Mouse (Mus musculus) left cerebral cortex, postnatal 10 days (tissue): ENCODE measurements around the gene Nucks1. TPM values are rescaled to one million over a fixed set of nuclear protein-coding genes. Genes with fewer than 3 reads are reported as not detected.
"Not testable (repeated sequence)": the region's sequence is repeated elsewhere in the genome, so short reads cannot be mapped to it uniquely, and the experiment has no call there.

Experiments
- DNase-seq, 2 experiments: peaks; one replicate each; pipeline ENCODE4 v3.0.0; 2021 to 2022; ENCODE audit warnings: low spot score in 2 of 2, mixed read lengths in 1 of 2; ENCODE audit errors: extremely low spot score in 1 of 2
- intact Hi-C: fragments of 180-260 bp; cut with DNase I; formaldehyde crosslinking; loops from one replicate; pipeline ENCODE4 v1.15.1; 2025
- total RNA-seq, 2 experiments: library from RNA; stranded (reverse); gene quantifications; 2 replicates each; pipeline ENCODE4 v1.2.3; 2021

Gene Nucks1
- total RNA-seq: 100 to 1,000 TPM; 204 to 210 TPM

DNA sequence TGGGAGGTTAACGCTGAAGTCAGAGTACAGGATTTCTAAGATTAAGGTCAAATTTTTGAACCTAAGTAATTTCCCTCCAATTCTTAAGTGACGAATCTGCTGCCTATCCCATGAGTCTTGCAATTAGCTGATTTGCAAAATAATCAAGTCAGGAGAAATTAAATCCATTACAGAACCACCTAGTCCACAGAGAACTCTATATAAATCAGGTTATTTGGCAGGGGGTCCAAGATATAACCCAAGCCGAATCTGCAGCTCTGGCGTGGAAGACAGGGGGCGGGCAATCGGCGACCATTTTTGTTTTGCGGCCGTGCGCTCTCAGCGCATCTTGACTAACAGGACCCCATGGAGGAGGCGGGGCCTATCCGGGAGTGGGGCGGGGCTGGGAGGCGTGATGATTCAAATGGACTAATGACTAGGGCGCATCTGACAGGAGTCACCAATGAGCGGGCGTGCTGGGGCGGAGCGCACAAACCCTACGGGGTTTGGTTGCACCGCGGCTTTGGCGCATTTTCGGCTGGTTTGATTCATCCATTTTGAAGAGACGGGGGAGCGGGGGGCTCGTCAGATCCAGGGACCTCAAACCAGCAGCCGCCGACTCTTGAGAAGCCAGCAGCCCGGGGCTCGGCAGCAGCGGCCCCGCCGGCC is at the start of gene Nucks1:
Gene Nucks1, plus strand, starts transcription at position 534 of the 648 bp plus-strand sequence.
- intact Hi-C loops: no loop called here
- peak; percentile 99 to 100 for DNase-seq

DNA sequence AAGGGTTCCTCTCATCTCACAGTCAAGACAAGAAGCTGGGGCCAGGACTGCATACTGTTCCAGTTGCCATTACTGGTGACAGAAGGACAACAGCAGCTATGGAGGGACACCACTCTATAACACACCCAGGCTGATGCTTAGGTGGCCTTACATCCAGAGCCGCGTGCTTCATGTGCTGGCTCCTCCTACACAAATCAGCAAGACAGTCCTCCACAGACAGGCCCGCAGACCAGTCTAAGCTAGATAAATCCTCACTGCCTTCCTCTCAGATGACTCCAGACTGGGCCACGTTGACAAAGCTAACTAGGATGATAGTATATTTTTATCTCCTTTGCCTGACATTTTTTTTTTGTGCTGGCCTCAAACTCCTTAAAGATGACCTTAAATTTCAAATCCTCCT is 48.5 kb upstream of the Nucks1 start:
- intact Hi-C loops: no loop called here
- no peak for DNase-seq

DNA sequence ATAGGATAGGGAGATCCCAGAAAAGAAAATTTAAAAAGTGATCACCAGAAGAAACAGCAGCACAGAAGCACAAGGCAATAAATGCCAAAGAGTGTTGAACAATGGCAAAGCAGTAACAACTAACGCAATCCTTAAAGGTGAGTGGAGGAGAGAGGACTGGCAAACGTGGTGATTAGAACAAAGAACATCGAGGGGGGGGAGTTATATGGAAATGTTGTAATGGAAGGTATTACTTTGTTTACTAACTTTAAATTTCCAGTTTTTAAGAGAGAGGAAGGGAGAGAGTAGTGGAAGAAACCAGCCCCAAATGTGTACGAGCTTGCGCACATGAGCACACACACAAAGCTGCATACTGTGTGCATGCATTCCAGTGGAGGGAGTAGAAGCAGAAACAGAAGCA is 44.7 kb upstream of the Nucks1 start:
- DNase-seq: no peak
- intact Hi-C loops: no loop called here

DNA sequence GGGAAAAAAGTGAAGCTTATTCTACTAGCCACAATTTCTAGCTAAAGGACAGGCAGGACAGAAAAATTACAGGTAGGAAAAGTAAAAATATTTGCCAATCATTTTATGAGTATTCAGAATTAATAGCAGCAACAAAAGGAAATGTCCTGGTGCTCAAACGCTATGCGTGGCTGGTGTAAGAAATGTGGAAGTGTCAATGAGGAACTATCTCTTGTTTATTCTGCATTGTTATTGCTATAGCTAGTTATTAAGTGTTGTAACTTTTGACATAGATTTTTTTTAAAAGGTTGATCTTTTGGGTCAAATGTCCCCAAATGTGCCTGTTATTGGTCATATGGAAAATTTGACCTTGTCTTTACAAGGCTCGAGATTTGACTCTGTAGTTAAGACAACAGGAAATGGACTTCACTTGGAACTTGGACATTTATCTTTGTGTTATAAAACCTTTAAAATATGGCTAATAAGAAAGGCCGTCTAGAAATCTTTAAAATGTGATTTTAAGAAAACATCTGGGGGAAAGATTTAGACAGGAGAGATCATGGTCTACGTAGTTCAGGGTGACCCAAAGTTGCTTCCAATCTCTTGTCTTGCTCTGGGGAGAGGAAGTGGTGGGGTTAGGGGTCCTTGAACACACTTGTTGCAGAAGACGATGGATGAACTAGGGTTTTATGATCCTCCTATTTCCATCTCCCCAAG is 43.9 kb upstream of the Nucks1 start:
- no peak for DNase-seq
- intact Hi-C loops: no loop called here

DNA sequence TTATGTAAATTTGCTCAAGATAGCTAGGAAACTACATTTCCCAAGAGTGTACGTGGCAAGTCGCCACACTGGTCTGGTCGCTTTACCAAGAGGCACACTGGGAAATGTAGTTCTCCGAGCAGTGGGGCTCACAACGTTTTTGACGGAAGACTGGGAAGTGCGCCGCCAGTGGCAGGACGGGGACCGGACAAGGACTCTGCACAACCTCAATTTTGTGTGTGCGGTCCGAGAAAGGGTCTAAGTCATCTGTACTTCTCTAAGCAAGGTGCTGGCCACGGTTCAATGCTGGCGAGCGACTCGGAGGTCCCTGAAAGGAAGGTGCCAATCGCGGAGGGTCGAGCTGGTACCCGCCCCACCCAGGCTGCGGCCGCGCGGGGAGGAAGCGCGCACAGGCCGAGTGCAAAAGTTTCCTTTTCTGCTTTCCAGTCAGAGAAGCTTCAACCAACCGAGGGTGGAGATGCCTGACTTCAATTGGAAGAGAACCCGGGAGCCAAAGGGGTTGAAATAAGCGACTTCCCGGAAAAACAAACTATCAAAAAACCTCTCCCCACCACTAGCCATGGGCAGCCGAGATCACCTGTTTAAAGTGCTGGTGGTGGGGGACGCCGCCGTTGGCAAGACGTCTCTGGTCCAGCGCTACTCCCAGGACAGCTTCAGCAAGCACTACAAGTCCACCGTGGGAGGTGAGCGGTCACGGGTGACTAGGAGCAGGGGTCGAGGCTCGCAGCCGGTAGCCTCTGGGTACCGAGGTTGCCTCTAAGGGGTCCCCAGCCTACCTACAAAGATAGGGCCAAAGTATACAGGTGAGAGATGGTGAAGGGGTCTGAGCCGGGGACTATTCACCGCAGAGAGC is 43.0 kb upstream of the Nucks1 start, which contains the start of gene Rab29:
Gene Rab29, plus strand, starts transcription at position 132 of the 853 bp plus-strand sequence.
- peak; percentile 92 to 94 for DNase-seq
- intact Hi-C loops: no loop called here

DNA sequence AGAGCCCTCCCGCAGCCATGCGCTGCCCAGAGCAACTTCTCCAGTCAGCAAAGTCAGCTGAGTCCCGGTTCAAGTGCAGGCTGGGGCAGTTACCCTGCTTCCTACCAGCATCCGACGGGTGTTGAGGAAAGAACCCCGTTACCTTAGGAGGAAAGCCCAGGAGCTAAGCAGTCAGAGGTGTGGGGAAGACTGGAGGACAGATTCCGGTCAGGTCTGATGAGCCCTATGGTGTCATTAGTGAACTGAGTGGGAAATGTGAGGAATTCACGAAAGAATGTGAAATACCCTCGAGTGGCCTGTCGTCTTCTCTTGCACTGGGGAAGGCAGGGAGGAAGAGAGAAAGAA is 42.4 kb upstream of the Nucks1 start:
- intact Hi-C loops: no loop called here
- no peak for DNase-seq

DNA sequence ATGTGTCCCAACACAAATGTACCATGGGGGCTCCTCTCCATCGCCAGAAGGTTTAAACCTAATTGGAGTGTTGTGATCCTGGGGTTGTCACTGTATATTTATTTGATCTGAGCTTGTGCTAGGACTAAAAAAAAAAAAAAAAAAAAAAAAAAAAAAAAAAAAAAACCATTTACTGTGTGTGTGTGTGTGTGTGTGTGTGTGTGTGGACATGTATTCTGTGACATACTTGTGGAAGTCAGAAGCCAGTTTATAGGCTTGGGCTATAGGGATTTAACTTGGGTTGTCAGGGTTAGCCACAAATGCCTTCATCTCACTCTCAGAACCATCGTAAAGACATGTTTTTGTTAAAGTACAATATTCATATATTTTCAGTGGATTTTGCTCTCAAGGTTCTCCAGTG is 40.8 kb upstream of the Nucks1 start:
- intact Hi-C loops: no loop called here
- no peak for DNase-seq

DNA sequence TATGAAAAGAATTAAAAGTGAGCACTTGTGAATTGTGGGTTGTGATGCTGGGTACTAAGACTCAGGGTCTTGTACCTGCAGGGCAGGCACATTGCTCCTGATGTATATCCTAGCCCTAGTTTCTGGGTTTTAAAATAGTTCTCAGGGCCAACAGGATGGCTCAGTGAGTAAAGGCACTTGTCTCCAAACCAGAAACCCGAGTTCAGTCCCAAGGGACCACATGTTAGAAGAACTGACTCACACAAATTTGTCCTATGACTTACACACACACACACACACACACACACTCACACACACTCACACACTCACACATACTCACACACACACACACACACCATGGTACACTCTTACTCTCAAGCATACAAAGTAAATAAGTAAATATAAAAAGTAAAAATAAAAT is 37.5 kb upstream of the Nucks1 start:
- intact Hi-C loops: no loop called here
- no peak for DNase-seq

DNA sequence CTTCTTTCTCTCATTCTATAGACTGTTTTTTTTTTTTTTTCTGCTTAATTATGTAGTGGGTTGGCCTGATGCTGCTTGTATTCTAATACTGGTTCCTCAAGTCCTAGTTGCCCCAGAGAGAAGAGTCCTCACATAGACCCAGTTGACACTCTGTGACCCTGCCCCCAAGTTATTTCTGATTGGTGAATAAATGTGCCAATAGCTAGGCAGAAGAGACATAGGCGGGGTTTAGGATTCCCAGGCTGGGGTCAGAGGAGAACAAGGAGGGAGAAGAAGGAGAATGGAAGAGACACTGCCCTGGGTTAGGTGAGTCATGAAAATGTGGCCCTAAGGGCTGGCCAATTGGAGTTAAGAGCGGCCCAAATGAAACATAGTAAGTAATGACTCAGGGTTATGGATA is 30.5 kb upstream of the Nucks1 start:
- no peak for DNase-seq
- intact Hi-C loops: no loop called here

DNA sequence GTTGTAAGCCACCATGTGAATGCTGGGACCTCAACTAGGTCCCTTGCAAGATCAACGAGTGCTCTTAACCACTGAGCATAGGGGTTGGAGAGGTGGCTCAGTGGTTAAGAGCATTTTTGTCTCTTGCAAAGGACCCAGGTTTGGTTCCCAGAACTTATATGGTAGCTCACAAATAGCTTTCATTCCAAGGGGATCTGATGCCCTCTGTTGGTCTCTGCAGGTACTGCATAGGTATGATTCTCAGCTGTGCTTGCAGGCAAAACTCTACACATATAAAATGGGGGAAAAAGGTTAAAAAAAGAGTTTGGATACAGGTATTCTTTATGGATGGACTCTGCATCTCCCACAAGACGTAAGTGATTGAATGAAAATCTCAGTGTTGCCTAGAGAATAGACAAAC is 27.5 kb upstream of the Nucks1 start:
- DNase-seq: no peak
- intact Hi-C loops: no loop called here

DNA sequence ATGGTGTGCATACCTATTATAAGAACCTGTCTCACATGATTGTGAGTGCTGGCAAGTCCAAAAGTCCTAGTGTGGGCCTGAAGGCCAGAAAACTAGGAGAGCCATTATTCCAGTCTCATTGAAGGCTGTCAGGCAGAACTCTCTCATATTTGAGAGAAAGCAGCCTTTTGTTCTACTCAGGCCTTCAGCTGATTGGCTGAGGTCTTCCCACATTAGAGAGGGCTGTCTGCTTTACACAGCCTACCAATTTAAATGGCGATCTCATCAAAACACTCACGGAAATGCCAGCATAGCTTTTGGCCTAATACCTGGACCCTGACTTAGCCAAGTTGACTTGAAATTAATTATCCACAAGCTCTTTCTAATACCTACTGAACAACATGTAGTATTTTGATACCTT is 24.2 kb upstream of the Nucks1 start:
- intact Hi-C loops: no loop called here
- DNase-seq: no peak

DNA sequence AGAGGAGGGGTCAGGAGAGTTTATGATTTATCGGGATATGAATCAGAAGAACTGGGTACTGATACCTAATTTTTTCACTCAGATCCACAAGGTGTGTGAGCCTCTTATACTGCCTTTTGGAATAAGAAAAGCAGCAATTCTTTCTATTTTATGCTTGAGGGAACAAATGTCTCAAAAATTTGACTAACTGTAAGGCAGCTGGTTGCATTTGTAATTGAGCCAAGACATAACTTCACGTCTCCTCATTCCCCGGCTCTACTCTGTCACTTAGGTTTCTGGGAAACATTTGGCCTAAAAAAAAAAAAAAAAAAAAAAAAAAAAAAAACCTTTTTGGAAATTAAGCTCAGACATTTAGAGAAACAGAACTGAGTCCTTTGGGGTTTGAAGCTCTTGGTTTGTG is 23.7 kb upstream of the Nucks1 start:
- intact Hi-C loops: no loop called here
- DNase-seq: no peak

DNA sequence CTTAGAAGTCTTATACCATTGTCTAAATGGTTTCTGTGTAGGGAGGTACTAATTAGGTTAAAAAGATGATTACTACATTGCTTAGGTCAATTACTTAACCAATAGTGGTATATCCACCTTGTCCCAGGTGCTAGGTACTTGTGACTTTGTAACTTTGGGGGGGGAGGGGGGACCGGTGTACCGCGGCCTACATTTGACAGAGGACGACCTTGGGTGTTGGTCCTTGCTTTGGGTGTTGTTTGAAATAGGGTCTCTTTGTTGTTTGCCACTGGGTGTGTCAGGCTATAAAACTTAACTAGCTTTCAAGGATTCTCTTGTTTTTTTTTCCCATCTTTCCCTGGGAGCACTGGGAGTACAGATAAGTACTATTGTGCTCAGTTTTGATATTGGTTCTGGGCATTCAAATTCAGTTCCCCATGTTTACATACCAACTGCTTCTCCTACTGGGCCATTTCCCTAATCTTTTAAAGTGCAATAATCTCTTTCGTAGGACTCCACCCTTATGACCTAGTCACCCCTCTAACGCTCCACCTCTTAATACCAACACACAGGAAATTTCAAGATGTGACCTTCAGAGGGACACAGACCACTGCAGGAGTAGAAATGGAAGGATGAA is 20.2 kb upstream of the Nucks1 start:
- intact Hi-C loops: no loop called here
- no peak for DNase-seq

DNA sequence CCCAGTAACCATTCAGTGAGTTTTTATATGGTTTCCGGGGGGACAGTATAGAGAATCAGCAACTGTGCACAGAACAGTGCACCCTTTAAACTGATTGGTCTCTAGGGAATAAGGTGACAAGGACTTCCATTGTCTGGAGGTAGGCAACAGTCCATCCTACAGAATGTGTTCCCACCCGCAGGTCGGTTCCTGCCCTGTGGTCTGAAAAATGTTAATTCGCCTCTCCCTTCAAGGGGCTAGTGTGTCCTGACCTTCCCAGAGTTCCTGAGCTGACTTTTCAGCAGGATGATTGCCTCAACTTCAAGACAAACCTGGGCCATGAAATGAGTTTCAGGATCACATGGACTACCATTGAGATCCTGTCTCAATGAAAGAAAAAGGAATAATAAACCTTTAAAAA is 18.9 kb upstream of the Nucks1 start:
- DNase-seq: no peak
- intact Hi-C loops: no loop called here

DNA sequence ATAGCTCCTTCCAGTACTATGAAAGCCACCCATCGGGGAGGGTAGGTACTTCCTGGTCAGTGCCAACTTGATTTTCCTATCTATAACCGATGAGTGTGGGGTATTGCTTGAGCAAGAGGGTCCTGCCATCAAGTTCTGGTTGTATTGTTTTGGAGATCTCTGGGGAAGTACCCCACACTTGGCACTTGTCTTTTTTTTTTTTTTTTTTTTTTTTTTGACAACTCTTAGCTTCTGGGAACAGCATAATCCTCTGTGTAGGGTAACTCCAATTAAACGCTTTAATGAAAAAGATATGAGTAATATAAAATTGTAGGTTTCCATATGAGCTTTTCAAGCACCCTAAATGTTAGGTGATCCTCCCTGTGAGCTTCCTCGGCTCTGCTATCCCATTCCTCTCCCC is 7.7 kb upstream of the Nucks1 start:
- intact Hi-C loops: no loop called here

DNA sequence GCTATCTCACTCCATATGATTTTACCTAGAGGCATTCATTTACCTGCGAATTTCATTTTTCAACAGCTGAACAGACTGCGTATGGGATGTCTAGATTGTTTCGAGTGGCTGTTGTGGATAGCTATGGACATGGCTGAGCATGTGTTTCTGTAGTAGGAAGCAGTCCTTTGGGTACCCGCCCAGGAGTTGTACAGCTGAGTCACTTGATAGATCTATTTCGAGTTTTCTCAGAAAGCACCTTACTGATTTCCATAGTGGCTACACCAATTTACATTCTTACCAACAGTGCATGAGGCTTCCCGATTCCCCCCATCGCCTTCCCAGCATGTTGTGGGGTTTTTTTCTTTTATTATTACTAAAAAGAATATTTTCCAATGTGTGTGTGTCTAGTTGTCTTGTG is 7.1 kb upstream of the Nucks1 start:
- DNase-seq: no peak
- intact Hi-C loops: no loop called here

More for the DNA sequence above, 7.7 kb upstream of the Nucks1 start:
- no peak for DNase-seq

DNA sequence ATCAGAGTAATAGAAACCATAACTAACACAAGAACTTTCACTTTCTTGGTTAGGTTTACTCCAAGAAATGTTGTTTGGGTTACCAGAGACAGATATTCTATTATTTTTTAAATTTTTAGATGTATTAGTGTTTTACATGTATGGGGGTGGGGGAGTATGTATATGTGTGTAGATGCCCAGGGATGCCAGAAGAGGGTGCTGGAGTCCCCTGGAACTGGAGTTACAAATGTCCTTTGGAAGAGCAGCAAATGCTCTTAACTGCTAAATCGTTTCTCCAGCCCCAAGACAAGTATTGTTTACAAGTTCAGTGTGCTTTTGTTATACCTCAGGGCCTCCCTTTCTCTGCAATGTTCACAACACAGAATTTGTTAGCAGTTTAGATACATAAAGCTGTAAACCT is 4.8 kb upstream of the Nucks1 start:
- DNase-seq: peak in 1 of 2 experiments; percentile 22
- intact Hi-C loops: no loop called here

DNA sequence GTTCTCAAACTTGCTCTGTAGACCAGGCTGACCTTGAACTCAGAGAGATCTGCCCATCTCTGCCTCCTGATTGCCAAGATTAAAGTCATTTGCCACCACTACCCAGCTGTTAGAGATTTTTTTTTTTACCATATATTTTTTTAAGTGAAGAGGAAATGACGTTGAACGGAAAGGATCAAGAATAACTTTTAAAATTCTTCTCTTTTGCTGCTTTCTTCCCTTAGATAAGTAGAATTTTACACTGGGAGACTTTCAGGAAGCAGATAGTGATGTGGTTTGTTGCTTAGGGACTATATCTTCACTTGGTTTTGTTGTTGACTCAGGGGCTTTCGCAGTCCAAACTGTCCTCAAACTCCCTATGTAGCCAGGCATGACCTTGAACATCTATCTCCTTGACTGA is 1.9 kb upstream of the Nucks1 start:
- intact Hi-C loops: no loop called here
- no peak for DNase-seq

DNA sequence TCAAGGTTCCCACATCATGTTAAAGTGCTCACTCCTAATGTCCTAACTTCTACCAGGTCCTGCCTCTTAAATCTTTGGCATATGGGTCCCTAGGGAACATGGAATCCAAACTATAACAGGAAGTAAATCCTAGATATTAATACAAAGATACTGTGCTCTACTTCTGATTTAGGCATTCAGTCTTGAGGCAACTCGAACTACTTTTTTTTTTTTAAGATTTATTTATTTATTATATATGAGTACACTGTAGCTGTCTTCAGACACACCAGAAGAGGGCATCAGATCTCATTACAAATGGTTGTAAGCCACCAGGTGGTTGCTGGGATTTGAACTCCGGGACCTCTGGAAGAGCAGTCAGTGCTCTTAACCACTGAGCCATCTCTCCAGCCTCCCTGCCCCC is 1.1 kb upstream of the Nucks1 start:
- intact Hi-C loops, DNase-seq: not testable (repeated sequence)
